Mouse (Mus musculus): ENCODE measurements around the gene Tspear.
A peak's percentile ranks its signal among the peaks of the same experiment; 100 is the strongest.

Tspear gene

DNA sequence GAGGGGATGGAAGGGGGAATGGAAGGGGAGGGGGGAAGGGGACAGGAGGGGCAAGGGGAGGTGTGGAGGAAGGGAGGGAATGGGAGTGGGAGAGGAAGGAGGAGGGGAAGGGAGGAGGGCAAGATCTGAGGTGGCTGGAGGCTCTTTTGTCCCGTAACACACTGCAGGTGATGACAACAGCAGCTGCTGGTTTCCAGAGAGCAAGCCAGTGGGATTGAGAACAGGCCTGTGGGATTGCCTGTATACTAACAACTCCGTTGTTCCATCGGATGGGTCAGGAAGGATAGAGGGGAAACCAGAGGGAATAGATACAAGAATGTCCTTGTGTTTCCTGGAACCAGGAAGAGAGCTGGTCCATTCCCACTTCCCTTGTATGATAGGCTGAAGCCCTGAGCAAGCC lies 111.3 kb downstream of the Tspear start:
- DNase-seq = no peak

DNA sequence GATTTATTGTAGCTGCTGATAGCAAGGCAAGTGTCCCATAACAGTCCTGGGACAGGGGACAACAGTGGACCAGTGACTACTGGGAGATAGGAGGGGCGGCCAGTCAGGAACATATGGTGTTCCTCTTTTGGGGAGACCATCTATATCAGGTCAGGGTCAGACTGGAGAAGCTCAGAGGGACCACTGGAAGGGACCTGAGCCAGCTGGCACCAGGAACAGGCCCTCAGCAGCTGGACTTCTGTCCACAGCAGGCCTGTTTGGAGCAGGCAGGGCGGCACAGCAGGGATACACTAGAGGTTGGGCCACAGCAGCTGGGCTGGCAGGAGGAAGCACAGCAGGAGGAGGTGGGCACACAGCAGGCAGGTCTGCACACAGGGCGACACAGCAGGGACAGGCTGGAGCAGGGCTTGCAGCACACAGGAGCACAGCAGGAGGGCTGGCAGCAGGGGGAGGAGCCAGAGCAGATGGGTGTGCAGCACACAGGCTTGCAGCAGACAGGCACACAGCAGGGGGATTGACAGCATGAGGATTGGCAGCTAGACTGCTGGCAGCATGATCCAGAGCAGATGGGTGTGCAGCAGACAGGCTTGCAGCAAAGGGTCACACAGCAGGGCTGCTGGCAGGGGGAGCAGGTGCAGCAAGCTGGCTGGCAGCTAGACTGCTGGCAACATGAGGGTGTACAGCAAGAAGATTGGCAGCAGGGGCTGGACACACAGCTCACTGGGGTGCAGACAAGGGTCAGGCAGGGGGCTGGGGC lies 112.0 kb downstream of the Tspear start:
- peak; percentile 17 to 24 for DNase-seq

DNA sequence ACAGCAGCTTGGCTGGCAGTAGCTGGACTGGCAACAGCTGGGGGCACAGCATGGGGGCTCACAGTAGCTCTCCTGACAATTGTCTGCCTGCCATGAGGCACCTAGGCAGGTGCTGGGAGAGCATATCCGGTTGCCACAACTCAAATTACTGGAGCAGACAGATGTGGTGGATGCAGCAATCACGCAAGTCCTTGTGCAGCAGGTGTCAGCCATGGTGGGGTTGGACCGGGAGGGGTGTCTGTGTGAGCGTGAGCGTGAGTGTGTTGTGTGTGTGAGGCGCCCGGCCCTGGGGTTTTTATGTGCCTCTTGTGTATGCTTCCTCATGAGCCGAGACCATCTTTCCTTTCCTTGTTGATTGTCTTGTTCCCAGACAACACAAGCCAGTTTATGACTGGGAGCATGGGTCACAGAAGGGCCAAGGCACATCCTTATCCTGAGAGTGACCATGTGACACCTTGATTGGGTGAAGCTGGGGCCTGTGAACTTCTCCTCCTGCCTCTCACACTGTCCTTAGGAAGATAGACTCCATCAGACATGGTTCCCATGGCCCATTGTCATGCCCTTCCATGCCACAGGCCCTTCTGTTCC lies 112.6 kb downstream of the Tspear start, which contains the start of gene Gm19668:
Gm19668 (minus strand) TSS at position 213 of the 588 bp plus-strand sequence.
- DNase-seq = no peak

DNA sequence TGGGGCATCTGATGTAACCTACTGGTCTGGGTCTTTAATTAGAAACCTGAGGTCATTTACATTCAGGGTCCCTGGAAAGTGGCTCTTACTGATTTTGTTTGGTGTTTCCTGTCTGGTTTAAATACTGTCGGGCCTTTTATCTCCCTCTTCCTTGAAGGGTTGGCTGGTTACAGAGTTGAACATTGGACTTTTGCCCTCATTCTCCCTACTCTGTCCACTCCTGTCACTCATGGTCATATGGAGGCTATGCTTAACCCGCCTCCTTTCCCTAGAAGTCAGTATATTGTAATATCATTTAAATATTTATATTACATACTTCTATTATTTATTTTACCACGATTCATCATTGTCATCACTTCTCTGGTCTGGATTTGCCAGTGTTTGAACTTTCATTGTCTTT lies 117.7 kb downstream of the Tspear start:
- no peak for DNase-seq

DNA sequence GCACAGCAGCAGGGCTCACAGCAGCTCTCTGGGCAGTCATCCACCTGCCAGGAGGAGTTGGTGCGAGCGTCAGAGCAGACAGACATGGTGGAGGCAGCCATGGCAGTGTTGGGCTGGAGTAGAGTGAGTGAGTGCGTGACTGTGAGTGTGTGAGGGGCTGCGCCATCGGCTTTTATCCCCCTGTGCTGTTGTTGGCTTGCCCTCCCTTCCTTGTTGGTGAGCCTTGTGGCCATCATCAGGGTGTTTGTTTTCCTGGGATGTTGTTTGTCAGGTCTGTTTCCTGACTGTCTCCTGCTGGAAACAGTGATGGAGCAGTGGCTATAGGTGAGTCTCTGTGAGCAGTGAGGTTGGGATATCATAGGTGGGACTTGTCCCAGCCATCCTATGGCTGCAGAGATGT lies 125.4 kb downstream of the Tspear start, which contains the start of gene Gm9507:
Gm9507 (minus strand) TSS at position 101 of the 400 bp plus-strand sequence.
- no peak for DNase-seq

- DNase-seq = no peak
Observed at GRCm38 (mm10) chr10:77814382-77814781, 128.0 kb downstream of the Tspear start, which contains the start of gene Gm2696. Gene Gm2696, plus strand, starts transcription at chr10:77814682.

- peak; percentile 31 to 55 for DNase-seq
Observed at GRCm38 (mm10) chr10:77815514-77815913, 129.1 kb downstream of the Tspear start.

DNA sequence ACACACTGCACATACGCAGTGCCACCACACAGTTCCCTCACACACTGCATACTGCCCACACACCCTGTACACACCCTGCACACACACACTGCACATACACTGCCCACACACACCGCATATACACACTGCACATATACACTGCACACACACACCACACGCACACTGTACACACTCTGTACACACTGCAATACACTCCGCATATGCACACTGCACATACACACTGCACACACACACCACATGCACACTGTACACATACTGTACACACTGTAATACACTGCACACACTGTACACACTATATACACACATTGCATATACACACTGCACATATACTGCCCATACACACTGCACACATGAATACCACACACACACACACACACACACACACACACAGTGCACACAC lies 132.2 kb downstream of the Tspear start:
- DNase-seq = no peak

DNA sequence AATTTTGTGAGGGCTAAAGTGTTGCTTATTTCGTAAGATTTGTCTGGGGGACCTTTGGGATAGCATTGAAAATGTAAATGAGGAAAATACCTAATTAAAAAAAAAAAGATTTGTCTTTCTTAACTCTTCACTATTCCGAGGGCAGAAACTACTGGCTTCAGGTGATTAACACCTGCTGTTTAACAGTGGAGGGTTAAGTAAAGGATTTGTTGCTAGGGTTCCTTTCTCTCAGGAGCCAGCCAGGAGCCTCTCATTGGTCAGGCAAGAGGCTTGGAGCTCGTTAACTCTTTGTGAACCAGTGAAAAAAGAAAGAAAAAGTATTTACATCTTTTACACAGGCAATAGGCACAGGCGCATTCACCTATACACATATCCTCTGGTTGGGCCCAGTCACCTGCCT lies 132.8 kb downstream of the Tspear start:
- DNase-seq = no peak

DNA sequence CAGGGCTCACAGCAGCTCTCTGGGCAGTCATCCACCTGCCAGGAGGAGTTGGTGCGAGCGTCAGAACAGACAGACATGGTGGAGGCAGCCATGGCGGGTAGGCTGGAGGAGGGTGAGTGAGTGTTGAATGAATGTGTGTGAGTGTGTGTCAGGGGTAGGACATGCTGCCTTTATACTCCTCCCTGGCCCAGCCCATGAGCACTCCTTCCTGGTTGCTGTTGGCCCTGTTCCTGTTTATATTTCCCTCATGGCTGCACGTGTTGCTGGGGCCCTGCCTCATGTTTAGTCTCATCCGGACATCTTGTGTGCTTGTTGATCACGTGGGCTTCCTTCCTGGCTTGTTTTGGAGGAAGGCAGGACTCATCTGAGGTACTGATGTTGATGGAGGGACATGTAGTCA lies 140.6 kb downstream of the Tspear start, which contains the start of gene Krtap10-4:
Krtap10-4 (minus strand) TSS at position 145 of the 400 bp plus-strand sequence.
- DNase-seq = no peak

DNA sequence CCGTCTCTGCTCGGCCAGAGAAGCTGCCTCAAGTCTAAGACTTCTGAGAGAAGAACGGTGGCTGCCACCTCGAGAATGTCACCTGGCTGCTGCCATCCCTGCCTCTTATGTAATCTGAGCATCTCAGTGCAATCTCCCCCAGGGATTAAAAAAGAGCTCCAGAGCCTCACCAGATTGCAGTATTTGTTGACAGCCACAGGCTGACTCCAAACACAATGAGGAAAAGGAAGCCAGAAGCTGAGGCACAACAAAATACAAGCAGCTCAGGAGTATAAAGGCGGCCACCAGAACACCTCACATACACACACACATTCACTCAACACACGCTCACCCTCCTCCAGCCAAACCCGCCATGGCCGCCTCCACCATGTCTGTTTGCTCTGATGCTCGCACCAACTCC lies 149.3 kb downstream of the Tspear start, which contains the start of gene Krtap10-10:
Krtap10-10 (plus strand) TSS at position 301 of the 400 bp plus-strand sequence.
- no peak for DNase-seq

DNA sequence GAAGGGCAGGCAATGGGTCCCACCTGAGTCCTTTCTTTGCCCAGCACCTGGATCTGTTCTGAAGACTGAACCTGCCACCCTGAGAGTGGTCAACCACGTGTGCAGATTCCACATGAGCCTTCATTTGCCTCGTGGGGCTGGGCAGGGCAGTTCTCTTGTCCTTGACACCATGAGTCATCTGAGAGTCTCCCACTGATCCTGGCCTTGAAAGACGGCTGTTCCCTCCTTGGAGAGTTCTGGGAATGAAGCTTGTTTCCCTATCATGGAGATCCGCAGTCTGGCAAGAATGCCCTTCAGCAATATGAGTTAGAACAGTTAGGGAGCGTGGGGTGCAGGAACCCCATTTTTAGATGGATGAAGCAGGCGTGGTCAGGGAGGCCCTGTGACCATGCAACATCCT lies 152.6 kb downstream of the Tspear start:
- no peak for DNase-seq

GRCm38 (mm10) chr10:77846503-77846902 lies 160.1 kb downstream of the Tspear start, which contains the start of gene Gm36176:
Gene Gm36176, plus strand, starts transcription at chr10:77846803.
- DNase-seq = no peak

DNA sequence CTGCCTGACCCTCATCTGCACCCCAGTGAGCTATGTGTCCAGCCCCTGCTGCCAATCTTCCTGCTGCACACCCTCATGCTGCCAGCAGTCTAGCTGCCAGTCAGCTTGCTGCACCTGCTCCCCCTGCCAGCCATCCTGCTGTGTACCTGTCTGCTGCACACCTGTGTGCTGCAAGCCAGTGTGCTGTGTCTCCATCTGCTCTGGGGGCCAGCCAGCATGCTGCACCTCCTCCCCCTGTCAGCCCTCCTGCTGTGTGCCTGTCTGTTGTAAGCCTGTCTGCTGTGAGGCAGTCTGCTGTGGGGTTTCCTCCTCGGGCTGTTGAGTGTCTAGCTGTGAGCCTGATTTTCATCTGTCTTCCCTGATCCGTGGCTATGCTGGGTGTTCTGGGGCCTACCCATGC lies 160.6 kb downstream of the Tspear start:
- no peak for DNase-seq

- no peak for DNase-seq
Observed at GRCm38 (mm10) chr10:77847538-77847937, 161.2 kb downstream of the Tspear start.

- no peak for DNase-seq
Observed at GRCm38 (mm10) chr10:77852559-77852958, 166.2 kb downstream of the Tspear start, which contains the start of gene Gm10318. Gene Gm10318, plus strand, starts transcription at chr10:77852859.

DNA sequence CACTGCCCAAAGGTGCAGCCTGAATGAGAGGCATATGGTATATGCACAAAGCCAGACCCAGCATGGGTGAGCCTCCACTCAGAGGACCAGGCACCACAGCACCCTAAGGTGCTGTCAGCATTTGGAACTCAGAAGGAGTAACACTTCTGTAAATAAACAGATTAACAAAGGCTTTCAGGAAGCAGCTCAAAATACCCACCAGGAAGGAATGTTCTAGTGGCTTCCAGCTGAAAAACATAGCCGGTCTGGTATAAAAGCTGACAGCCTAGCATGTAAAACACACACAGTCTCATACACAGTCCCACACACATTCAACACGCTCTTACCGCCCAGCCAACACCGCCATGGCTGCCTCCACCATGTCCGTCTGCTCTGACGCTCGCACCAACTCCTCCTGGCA lies 175.3 kb downstream of the Tspear start, which contains the start of gene Gm3285:
Gm3285 (plus strand) TSS at position 301 of the 400 bp plus-strand sequence.
- DNase-seq = no peak

- peak; percentile 73 to 82 for DNase-seq
Observed at GRCm38 (mm10) chr10:77864067-77864761, 177.8 kb downstream of the Tspear start.

- no peak for DNase-seq
Observed at GRCm38 (mm10) chr10:77864762-77865143, 178.4 kb downstream of the Tspear start.

DNA sequence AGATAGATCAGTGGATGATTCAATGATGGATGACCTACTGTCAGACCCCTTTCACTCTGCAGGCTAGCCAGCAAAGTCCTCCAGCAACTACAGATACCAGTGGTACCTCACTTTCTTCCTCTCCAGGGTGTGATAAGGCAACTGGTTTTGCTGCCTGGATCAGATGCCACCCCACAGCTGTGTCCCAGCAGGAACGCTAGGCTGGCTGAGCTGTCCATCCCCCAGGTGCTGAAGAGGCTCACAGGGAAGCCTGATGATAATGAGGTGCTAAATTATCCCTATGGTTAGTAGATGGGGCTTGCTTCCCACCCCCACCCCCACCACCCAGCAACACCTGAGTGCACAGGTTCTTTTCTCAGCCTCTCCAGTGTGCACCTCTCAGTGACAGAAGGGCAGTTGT lies 181.2 kb downstream of the Tspear start:
- peak; percentile 61 to 63 for DNase-seq

DNA sequence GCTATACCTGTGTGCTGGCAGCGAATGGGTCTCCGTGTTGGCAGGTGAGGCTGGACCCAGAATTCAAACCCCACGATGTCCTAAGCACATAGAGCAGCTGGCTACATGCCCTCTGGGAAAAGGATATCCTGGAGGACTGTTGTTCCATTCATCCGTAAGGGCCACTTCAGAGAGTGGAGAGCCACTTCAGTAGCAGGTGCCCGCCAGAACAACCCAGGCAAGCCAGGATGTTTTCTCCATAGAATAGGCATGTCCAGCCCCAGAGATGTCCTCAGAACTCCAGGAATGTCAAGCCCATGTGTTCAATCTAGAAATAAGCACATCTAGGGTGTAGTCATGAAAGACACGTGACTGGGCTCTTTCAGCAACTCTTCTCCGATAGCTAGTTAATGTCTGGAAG lies 183.3 kb downstream of the Tspear start:
- no peak for DNase-seq

DNA sequence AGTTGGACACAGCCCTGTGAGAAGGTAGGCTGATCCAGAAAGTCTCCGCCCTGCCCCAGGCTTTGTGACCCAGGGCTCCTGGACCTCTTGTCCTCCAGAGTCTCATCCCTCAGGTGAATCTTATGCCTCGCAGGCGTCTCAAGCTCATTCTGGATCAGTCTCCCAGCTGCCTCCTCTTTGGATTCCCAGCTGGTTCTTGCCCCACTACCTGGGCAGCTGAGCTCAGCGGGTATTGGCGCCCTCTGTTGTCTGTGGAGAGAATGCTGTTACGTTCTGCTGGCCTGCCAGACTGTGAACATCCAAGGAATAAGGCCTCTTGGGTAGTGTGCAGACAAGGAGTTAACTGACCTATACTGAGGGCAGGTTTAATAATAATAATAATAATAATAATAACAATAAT lies 192.6 kb downstream of the Tspear start:
- DNase-seq = peak; percentile 42 to 49

- no peak for DNase-seq
Observed at GRCm38 (mm10) chr10:77880305-77880704, 193.9 kb downstream of the Tspear start.

All from kidney, postnatal 4 days (tissue).